Mouse (Mus musculus) lung, embryonic 14.5 days (tissue): ENCODE measurements around the gene Fgfr2. TPM values are rescaled to one million over a fixed set of nuclear protein-coding genes. Genes with fewer than 3 reads are reported as not detected.
A peak's percentile ranks its signal among the peaks of the same experiment; 100 is the strongest.

Experiments
- ATAC-seq: fragments of 200-750 bp; cut with Nextera tagmentation; 2 replicates; pipeline ENCODE4 v1.8.0; 2017; ENCODE audit warnings: mild to moderate bottlenecking, moderate TSS enrichment, moderate library complexity; ENCODE audit not compliant: insufficient read depth
- DNase-seq: peaks from one replicate; pipeline ENCODE4 v3.0.0-alpha.2; 2015
- H3K27ac ChIP-seq: fragments of 300-500 bp; sonication (generic); 2 replicates; pipeline ENCODE4 v1.5.1; 2014; ENCODE audit warnings: low read depth, mild to moderate bottlenecking, moderate library complexity
- H3K27me3 ChIP-seq: fragments of 300-500 bp; sonication (generic); 2 replicates; pipeline ENCODE4 v1.6.1; 2014; ENCODE audit warnings: low read length, control low read depth; ENCODE audit not compliant: insufficient read depth
- H3K36me3 ChIP-seq: fragments of 300-500 bp; sonication (generic); 2 replicates; pipeline ENCODE4 v1.6.1; 2014; ENCODE audit warnings: control low read depth; ENCODE audit not compliant: insufficient read depth
- H3K4me1 ChIP-seq: fragments of 300-500 bp; sonication (generic); 2 replicates; pipeline ENCODE4 v1.6.1; 2014; ENCODE audit warnings: antibody characterized with exemption, control low read depth; ENCODE audit not compliant: insufficient read depth
- H3K4me2 ChIP-seq: fragments of 300-500 bp; sonication (generic); 2 replicates; pipeline ENCODE4 v1.6.1; 2014; ENCODE audit warnings: mild to moderate bottlenecking
- H3K4me3 ChIP-seq: fragments of 300-500 bp; sonication (generic); 2 replicates; pipeline ENCODE4 v1.5.1; 2014; ENCODE audit warnings: low read depth, low read length
- H3K9ac ChIP-seq: fragments of 300-500 bp; sonication (generic); 2 replicates; pipeline ENCODE4 v1.6.1; 2014
- H3K9me3 ChIP-seq: fragments of 300-500 bp; sonication (generic); 2 replicates; pipeline ENCODE4 v1.6.1; 2016; ENCODE audit warnings: low read depth, low read length, control low read depth
- CTCF ChIP-seq: IDR thresholded peaks from 2 replicates; pipeline ENCODE4 v1.5.1; 2016; ENCODE audit warnings: antibody characterized with exemption, low read depth
- WGBS: fragments of 180-500 bp; shearing (Covaris S2); extraction: QIAGEN DNeasy Blood & Tissue Kit; methylation state at CpG from one replicate; pipeline ENCODE4 v1.1.7; 2014; 5-methylcytosine and 5-hydroxymethylcytosine counted together
- polyA plus RNA-seq: library from polyadenylated mRNA; unstranded; fragments of >200 nt; fragmentation: Nextera tagmentation; extraction: Ambion mirVana; gene quantifications from 2 replicates; pipeline ENCODE4 v1.2.1, GENCODE M21; 2014

Gene Fgfr2
- polyA plus RNA-seq, 1 experiment from 2014 or later = 179 TPM

- H3K9me3 ChIP-seq = no peaks in the 10 kb centered on the region
- no peak for TF ChIP-seq CTCF
- WGBS = 89% methylated on average over 5 of the region's 5 CpGs
- H3K4me1 ChIP-seq = peaks cover 4% of the 10 kb centered on the region; the same call in 1 of the 2 replicates
- no peaks in the 10 kb centered on the region for H3K27me3 ChIP-seq
- H3K4me2 ChIP-seq = no peak overlapping the region
- peaks cover 53% of the 10 kb centered on the region for H3K36me3 ChIP-seq
- no peak for ATAC-seq
- H3K4me3 ChIP-seq = no peak overlapping the region
- H3K27ac ChIP-seq = no peak overlapping the region
- DNase-seq = no peak
- no peak overlapping the region for H3K9ac ChIP-seq
Observed at GRCm38 (mm10) chr7:130213156-130213555, 2910.0 kb downstream of the Fgfr2 start.

GRCm38 (mm10) chr7:130211411-130211810 is 2911.7 kb downstream of the Fgfr2 start:
- ATAC-seq (no peak), DNase-seq (no peak)
- no peak overlapping the region for H3K4me3 ChIP-seq
- no peak overlapping the region for H3K27ac ChIP-seq
- no peak overlapping the region for H3K9ac ChIP-seq
- WGBS = 72% methylated on average over 5 of the region's 5 CpGs
- peaks cover 7% of the 10 kb centered on the region; the same call in 1 of the 2 replicates for H3K4me1 ChIP-seq
- H3K36me3 ChIP-seq = peaks cover 54% of the 10 kb centered on the region
- TF ChIP-seq CTCF = no peak
- no peaks in the 10 kb centered on the region for H3K9me3 ChIP-seq
- H3K4me2 ChIP-seq = no peak overlapping the region
- no peaks in the 10 kb centered on the region for H3K27me3 ChIP-seq

- no peak overlapping the region for H3K4me3 ChIP-seq
- H3K36me3 ChIP-seq = peaks cover 60% of the 10 kb centered on the region; the same call in 1 of the 2 replicates
- no peaks in the 10 kb centered on the region for H3K9me3 ChIP-seq
- H3K4me1 ChIP-seq = peaks cover 3% of the 10 kb centered on the region; the same call in 1 of the 2 replicates
- H3K27ac ChIP-seq = peak overlapping the region; percentile 6; the same call in 1 of the 2 replicates
- no peak overlapping the region for H3K9ac ChIP-seq
- H3K27me3 ChIP-seq = no peaks in the 10 kb centered on the region
- DNase-seq (no peak), ATAC-seq (no peak)
- 88% methylated on average over 4 of the region's 4 CpGs for WGBS
- H3K4me2 ChIP-seq = no peak overlapping the region
- no peak for TF ChIP-seq CTCF
Observed at GRCm38 (mm10) chr7:130208601-130209000, 2914.5 kb downstream of the Fgfr2 start.

GRCm38 (mm10) chr7:130206181-130206582 is 2917.0 kb downstream of the Fgfr2 start:
- Histone ChIP-seq H3K9me3 (no peaks in the 10 kb centered on the region), H3K36me3 (peaks cover 41% of the 10 kb centered on the region; the same call in 1 of the 2 replicates), H3K4me3 (no peak overlapping the region), H3K4me2 (no peak overlapping the region), H3K27ac (peak overlapping the region; percentile 63; the same call in 1 of the 2 replicates), H3K4me1 (peaks cover 3% of the 10 kb centered on the region; the same call in 1 of the 2 replicates), H3K27me3 (no peaks in the 10 kb centered on the region), H3K9ac (no peak overlapping the region)
- peak; percentile 77 for ATAC-seq
- TF ChIP-seq CTCF = no peak
- DNase-seq = peak; percentile 46
- whole genome bisulfite sequencing = 32% methylated on average over 6 of the region's 6 CpGs

GRCm38 (mm10) chr7:130205140-130205539 is 2918.0 kb downstream of the Fgfr2 start:
- 74% methylated on average over 7 of the region's 7 CpGs for WGBS
- ATAC-seq (no peak), DNase-seq (no peak)
- Histone ChIP-seq H3K9me3 (no peaks in the 10 kb centered on the region), H3K4me2 (no peak overlapping the region), H3K9ac (no peak overlapping the region), H3K27me3 (no peaks in the 10 kb centered on the region), H3K36me3 (peaks cover 46% of the 10 kb centered on the region), H3K27ac (peak overlapping the region; percentile 58; the same call in 1 of the 2 replicates), H3K4me3 (no peak overlapping the region), H3K4me1 (peaks cover 3% of the 10 kb centered on the region; the same call in 1 of the 2 replicates)
- TF ChIP-seq CTCF = no peak

- DNase-seq = no peak
- H3K27me3 ChIP-seq = no peaks in the 10 kb centered on the region
- H3K4me1 ChIP-seq = no peaks in the 10 kb centered on the region; the same call in 1 of the 2 replicates
- H3K27ac ChIP-seq = no peak overlapping the region
- peaks cover 58% of the 10 kb centered on the region for H3K36me3 ChIP-seq
- H3K4me3 ChIP-seq = no peak overlapping the region
- H3K4me2 ChIP-seq = no peak overlapping the region
- WGBS = 83% methylated on average over 8 of the region's 8 CpGs
- no peak for ATAC-seq
- H3K9ac ChIP-seq = no peak overlapping the region
- no peak for TF ChIP-seq CTCF
- no peaks in the 10 kb centered on the region for H3K9me3 ChIP-seq
Observed at GRCm38 (mm10) chr7:130201020-130201419, 2922.1 kb downstream of the Fgfr2 start.

- 84% methylated on average over 9 of the region's 9 CpGs for WGBS
- H3K27me3 ChIP-seq = no peaks in the 10 kb centered on the region
- no peak for TF ChIP-seq CTCF
- 0 out of 2 replicates have a peak, but pooled peaks have one; percentile 21 for ATAC-seq
- no peak overlapping the region for H3K4me3 ChIP-seq
- H3K36me3 ChIP-seq = peaks cover 63% of the 10 kb centered on the region
- H3K4me2 ChIP-seq = no peak overlapping the region
- DNase-seq = no peak
- H3K27ac ChIP-seq = no peak overlapping the region
- no peaks in the 10 kb centered on the region; the same call in 1 of the 2 replicates for H3K4me1 ChIP-seq
- H3K9ac ChIP-seq = no peak overlapping the region
- no peaks in the 10 kb centered on the region for H3K9me3 ChIP-seq
Observed at GRCm38 (mm10) chr7:130199951-130200350, 2923.2 kb downstream of the Fgfr2 start.
